Mouse (Mus musculus) myocyte (in vitro differentiated cells): Measurements from ENCODE around the gene Ltc4s. TPM values are rescaled to one million over a fixed set of nuclear protein-coding genes. Genes with fewer than 3 reads are reported as not detected.

Experiments used
- H3K27me3 ChIP-seq: one replicate; pipeline ENCODE4 v1.6.1; 2011; ENCODE audit not compliant: control insufficient read depth, insufficient read depth, insufficient read length
- H3K36me3 ChIP-seq: one replicate; pipeline ENCODE4 v1.6.1; 2011; ENCODE audit not compliant: control insufficient read depth, insufficient read depth
- H3K4me2 ChIP-seq: one replicate; pipeline ENCODE4 v1.6.1; 2011; ENCODE audit warnings: low read depth, control low read depth
- H3K4me3 ChIP-seq: one replicate; pipeline ENCODE4 v1.5.1; 2011; ENCODE audit warnings: mild to moderate bottlenecking, control low read depth, moderate library complexity
- H3K79me2 ChIP-seq: one replicate; pipeline ENCODE4 v1.6.1; 2011; ENCODE audit not compliant: control insufficient read depth, insufficient read depth
- H3ac ChIP-seq: one replicate; pipeline ENCODE4 v1.6.1; 2011; ENCODE audit not compliant: control insufficient read depth, insufficient read length
- CEBPB ChIP-seq: IDR thresholded peaks from 2 replicates; pipeline ENCODE4 v1.6.1; 2011; ENCODE audit warnings: mild to moderate bottlenecking, moderate library complexity; ENCODE audit not compliant: poor library complexity, insufficient read depth, severe bottlenecking
- E2F4 ChIP-seq: IDR thresholded peaks from one replicate; pipeline ENCODE4 v1.6.1; 2011; ENCODE audit warnings: mild to moderate bottlenecking, control low read depth, moderate library complexity; ENCODE audit not compliant: insufficient read depth
- MAX ChIP-seq: IDR thresholded peaks from one replicate; pipeline ENCODE4 v1.6.1; 2011; ENCODE audit warnings: low read depth, mild to moderate bottlenecking, control low read depth
- MYOD1 ChIP-seq, 3 experiments: IDR thresholded peaks; one replicate each; pipeline ENCODE4 v1.6.1; 2011; ENCODE audit warnings: control low read depth in 2 of 3, low read depth in 2 of 3, mild to moderate bottlenecking in 2 of 3, moderate library complexity in 1 of 3; ENCODE audit not compliant: insufficient read length in 2 of 3, control insufficient read depth in 1 of 3
- MYOG ChIP-seq, 3 experiments: IDR thresholded peaks; one replicate each; pipeline ENCODE4 v1.6.1; 2011; ENCODE audit warnings: control low read depth in 2 of 3, low read depth in 2 of 3, mild to moderate bottlenecking in 2 of 3; ENCODE audit not compliant: insufficient read length in 2 of 3, control insufficient read depth in 1 of 3, insufficient read depth in 1 of 3
- POLR2A ChIP-seq: IDR thresholded peaks from one replicate; pipeline ENCODE4 v1.6.1; 2011; ENCODE audit warnings: low read depth, mild to moderate bottlenecking, control low read depth, moderate library complexity; ENCODE audit not compliant: insufficient read length
- POLR2AphosphoS2 ChIP-seq: IDR thresholded peaks from one replicate; pipeline ENCODE4 v1.6.1; 2011; ENCODE audit warnings: low read depth, control low read depth; ENCODE audit not compliant: insufficient read length
- REST ChIP-seq: IDR thresholded peaks from one replicate; pipeline ENCODE4 v1.6.1; 2011; ENCODE audit warnings: mild to moderate bottlenecking, control low read depth, moderate library complexity; ENCODE audit not compliant: insufficient read depth, insufficient read length
- SRF ChIP-seq: IDR thresholded peaks from one replicate; pipeline ENCODE4 v1.6.1; 2011; ENCODE audit warnings: low read depth; ENCODE audit not compliant: control insufficient read depth, insufficient read length
- TCF12 ChIP-seq: IDR thresholded peaks from one replicate; pipeline ENCODE4 v1.6.1; 2011; ENCODE audit warnings: mild to moderate bottlenecking, control low read depth; ENCODE audit not compliant: poor library complexity, insufficient read depth, severe bottlenecking
- TCF3 ChIP-seq: IDR thresholded peaks from one replicate; pipeline ENCODE4 v1.6.1; 2011; ENCODE audit warnings: low read depth, control low read depth; ENCODE audit not compliant: insufficient read length
- USF1 ChIP-seq: IDR thresholded peaks from one replicate; pipeline ENCODE4 v1.6.1; 2011; ENCODE audit warnings: low read depth, mild to moderate bottlenecking, control low read depth, moderate library complexity
- polyA plus RNA-seq: library from polyadenylated mRNA; unstranded; fragments of >200 nt; fragmentation: generic; extraction: Trizol; gene quantifications from one replicate; pipeline ENCODE4 v1.2.1, GENCODE M21; 2012; ENCODE audit warnings: missing spikeins

The Ltc4s gene
- polyA plus RNA-seq, 1 experiment: 1.8 TPM

GRCm38 (mm10) chr11:50194070-50194469 is 44.3 kb downstream of the Ltc4s start:
- H3K4me2 ChIP-seq: no peak overlapping the region
- no peak overlapping the region for H3ac ChIP-seq
- no peak for TF ChIP-seq MYOD1 (IDR thresholded peaks at IDR 0.05; ENCODE audit: control insufficient read depth in 1 of 3, insufficient read length in 2 of 3, low read depth in 2 of 3)
- no peak for TF ChIP-seq CEBPB
- no peak for TF ChIP-seq POLR2A
- peaks cover 8% of the 10 kb centered on the region for H3K36me3 ChIP-seq
- H3K4me3 ChIP-seq: no peak overlapping the region
- H3K79me2 ChIP-seq: no peaks in the 10 kb centered on the region
- no peaks in the 10 kb centered on the region for H3K27me3 ChIP-seq

- H3K4me3 ChIP-seq: no peak overlapping the region
- TF ChIP-seq USF1: no peak
- TF ChIP-seq POLR2AphosphoS2: no peak
- no peak for TF ChIP-seq MYOD1 (IDR thresholded peaks at IDR 0.05; ENCODE audit: control insufficient read depth in 1 of 3, insufficient read length in 2 of 3, low read depth in 2 of 3)
- no peak for TF ChIP-seq MAX
- no peak for TF ChIP-seq TCF3
- no peak for TF ChIP-seq MYOG (IDR thresholded peaks at IDR 0.05; ENCODE audit: control insufficient read depth in 1 of 3, insufficient read depth in 1 of 3, insufficient read length in 2 of 3, low read depth in 2 of 3)
- TF ChIP-seq SRF: no peak
- TF ChIP-seq TCF12: no peak
- TF ChIP-seq CEBPB: no peak
- no peak for TF ChIP-seq E2F4
- no peak for TF ChIP-seq POLR2A
- TF ChIP-seq REST: no peak
- H3K79me2 ChIP-seq: no peaks in the 10 kb centered on the region
- no peak overlapping the region for H3ac ChIP-seq
- H3K27me3 ChIP-seq: no peaks in the 10 kb centered on the region
- H3K4me2 ChIP-seq: no peak overlapping the region
- peaks cover 3% of the 10 kb centered on the region for H3K36me3 ChIP-seq
Observed at GRCm38 (mm10) chr11:50192278-50192677, 46.1 kb downstream of the Ltc4s start.

- H3ac ChIP-seq: no peak overlapping the region
- no peaks in the 10 kb centered on the region for H3K79me2 ChIP-seq
- H3K27me3 ChIP-seq: no peaks in the 10 kb centered on the region
- peaks cover 3% of the 10 kb centered on the region for H3K36me3 ChIP-seq
- TF ChIP-seq E2F4 (no peak), POLR2AphosphoS2 (no peak), MYOG (IDR thresholded peaks at IDR 0.05; ENCODE audit: control insufficient read depth in 1 of 3, insufficient read depth in 1 of 3, insufficient read length in 2 of 3, low read depth in 2 of 3) (no peak), CEBPB (no peak), SRF (no peak), TCF3 (no peak), POLR2A (no peak), USF1 (no peak), REST (no peak), MAX (no peak), TCF12 (no peak), MYOD1 (IDR thresholded peaks at IDR 0.05; ENCODE audit: control insufficient read depth in 1 of 3, insufficient read length in 2 of 3, low read depth in 2 of 3) (no peak)
- no peak overlapping the region for H3K4me2 ChIP-seq
- no peak overlapping the region for H3K4me3 ChIP-seq
Observed at GRCm38 (mm10) chr11:50190362-50190761, 48.1 kb downstream of the Ltc4s start.

- H3ac ChIP-seq: no peak overlapping the region
- H3K27me3 ChIP-seq: no peaks in the 10 kb centered on the region
- peaks cover 2% of the 10 kb centered on the region for H3K36me3 ChIP-seq
- H3K79me2 ChIP-seq: no peaks in the 10 kb centered on the region
- H3K4me2 ChIP-seq: no peak overlapping the region
- TF ChIP-seq REST (no peak), SRF (no peak), POLR2A (no peak), TCF12 (no peak), USF1 (no peak), MAX (no peak), CEBPB (no peak), E2F4 (no peak), MYOG (IDR thresholded peaks at IDR 0.05; ENCODE audit: control insufficient read depth in 1 of 3, insufficient read depth in 1 of 3, insufficient read length in 2 of 3, low read depth in 2 of 3) (no peak)
- no peak overlapping the region for H3K4me3 ChIP-seq
Observed at GRCm38 (mm10) chr11:50188682-50189081, 49.7 kb downstream of the Ltc4s start.

Other genes with a start within 250 kb of the Ltc4s start
- not detected for gene Rnf130, start 213.3 kb downstream of the Ltc4s start, polyA plus RNA-seq
- 36.6 TPM for gene Tbc1d9b, start 107.2 kb downstream of the Ltc4s start, polyA plus RNA-seq
- 7.8 TPM for gene Mrnip, start 64.2 kb downstream of the Ltc4s start, polyA plus RNA-seq
- gene Sqstm1, start 27.8 kb downstream of the Ltc4s start, polyA plus RNA-seq: 873 TPM
- gene Mgat4b, start 27.7 kb downstream of the Ltc4s start, polyA plus RNA-seq: 89.2 TPM
- 13.7 TPM for gene Maml1, start 53.7 kb upstream of the Ltc4s start, polyA plus RNA-seq
- gene Canx, start 87.1 kb upstream of the Ltc4s start, polyA plus RNA-seq: 139 TPM
- gene Cby3, start 115.8 kb upstream of the Ltc4s start, polyA plus RNA-seq: not detected
- gene Hnrnph1, start 138.4 kb upstream of the Ltc4s start, polyA plus RNA-seq: 54.5 TPM
- 13.9 TPM for gene Rufy1, start 192.5 kb upstream of the Ltc4s start, polyA plus RNA-seq